Mouse (Mus musculus) forelimb bud, embryonic 11.5 days (tissue): ENCODE results near the gene Gm21820.
"Not testable (repeated sequence)": the region's sequence is repeated elsewhere in the genome, so short reads cannot be mapped to it uniquely, and the experiment has no call there.

ENCODE experiments used
- DNase-seq: peaks from one replicate; pipeline ENCODE4 v3.0.0-alpha.2; 2012; ENCODE audit warnings: low read depth, low spot score

Gm21820 gene

DNA sequence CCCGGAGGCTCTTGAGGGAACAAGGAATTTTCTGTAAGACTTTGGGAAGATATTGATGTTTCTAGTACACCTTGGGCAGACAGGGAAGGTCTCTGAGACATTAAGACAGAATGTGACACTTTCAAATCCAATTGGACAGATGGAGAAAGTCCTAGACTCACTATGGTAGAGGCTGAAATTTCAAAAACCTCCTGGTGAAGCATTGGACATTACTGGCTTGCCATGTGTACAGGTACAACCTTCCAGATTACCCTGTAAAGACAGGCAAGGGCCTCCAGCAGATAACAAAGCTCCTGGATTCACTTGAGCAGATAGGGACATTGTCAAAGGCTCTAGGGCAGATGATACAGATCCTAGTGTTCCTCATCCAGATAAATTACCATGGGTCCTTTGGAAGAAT, at the start of gene Gm21820:
Gene Gm21820, minus strand, starts transcription at position 101 of the 400 bp plus-strand sequence.
- not testable (repeated sequence) for DNase-seq
